In genomic region chr15:7263822-7264221, GRCm38 (mm10) we compare ENCODE assay signal across 8 mouse cellular contexts.
A peak's percentile ranks its signal among the peaks of the same experiment; 100 is the strongest.
DNase-seq lines count a peak whose midpoint lies in the region; ATAC-seq and TF ChIP-seq lines count a peak whose summit lies in the region.

No protein-coding gene starts in this region.

- TF ChIP-seq CTCF in gastrocnemius, adult 2 months (IDR thresholded peaks at IDR 0.05): peak; percentile 96; the same call in 1 of the 2 replicates
- TF ChIP-seq CTCF in spleen, adult 2 months (IDR thresholded peaks at IDR 0.05; ENCODE audit: extremely low read depth, insufficient read depth, insufficient read length, insufficient replicate concordance): peak; percentile 70; the same call in 1 of the 2 replicates

- no peak for ATAC-seq in heart, embryonic 11.5 days (replicated peaks; ENCODE audit: insufficient number of reproducible peaks, low FRiP score, low TSS enrichment)
- peak; percentile 83 for ATAC-seq in intestine, embryonic 15.5 days
- ATAC-seq in midbrain, embryonic 16.5 days: peak; percentile 62

- H3K9me3 ChIP-seq in heart, embryonic 11.5 days (replicated peaks; ENCODE audit: control insufficient read depth, low read length): no peaks in the 10 kb centered on the region; the same call in 1 of the 2 replicates
- no peaks in the 10 kb centered on the region for H3K9me3 ChIP-seq in intestine, embryonic 15.5 days
- no peaks in the 10 kb centered on the region for H3K9me3 ChIP-seq in midbrain, embryonic 16.5 days (replicated peaks; ENCODE audit: control insufficient read depth, low read length, poor library complexity, severe bottlenecking)

- H3K27ac ChIP-seq in heart, embryonic 11.5 days (ENCODE audit: low read depth, low read length): no peak overlapping the region
- no peak overlapping the region for H3K27ac ChIP-seq in gastrocnemius, adult 2 months
- H3K27ac ChIP-seq in intestine, embryonic 15.5 days: no peak overlapping the region
- H3K27ac ChIP-seq in midbrain, embryonic 16.5 days (ENCODE audit: low read length): no peak overlapping the region
- no peak overlapping the region for H3K27ac ChIP-seq in spleen, adult 2 months (ENCODE audit: insufficient read depth, low read length)

- no peaks in the 10 kb centered on the region for H3K27me3 ChIP-seq in heart, embryonic 11.5 days (ENCODE audit: control insufficient read depth, insufficient read depth, low read length)
- H3K27me3 ChIP-seq in intestine, embryonic 15.5 days (replicated peaks): no peaks in the 10 kb centered on the region
- H3K27me3 ChIP-seq in midbrain, embryonic 16.5 days (ENCODE audit: control insufficient read depth, insufficient read depth, low read depth, low read length): no peaks in the 10 kb centered on the region
- no peaks in the 10 kb centered on the region; the same call in 1 of the 2 replicates for H3K27me3 ChIP-seq in spleen, adult 2 months (ENCODE audit: control insufficient read depth, insufficient read depth, low read length)

- intact Hi-C loops in gastrocnemius, adult 2 months (cut with DNase I): no loop called here
- intact Hi-C loops in left cerebral cortex, postnatal 10 days (cut with DNase I): no loop called here

- H3K9ac ChIP-seq in heart, embryonic 11.5 days (ENCODE audit: low read depth, low read length): no peak overlapping the region
- no peak overlapping the region for H3K9ac ChIP-seq in intestine, embryonic 15.5 days
- no peak overlapping the region for H3K9ac ChIP-seq in midbrain, embryonic 16.5 days (ENCODE audit: low read depth, low read length)

- WGBS in heart, embryonic 11.5 days (ENCODE audit: insufficient replicate concordance): 18% methylated on average over 3 of the region's 3 CpGs
- 18% methylated on average over 3 of the region's 3 CpGs for WGBS in intestine, embryonic 15.5 days
- 6% methylated on average over 3 of the region's 3 CpGs for WGBS in midbrain, embryonic 16.5 days
- 20% methylated on average over 3 of the region's 3 CpGs for WGBS in spleen, adult 2 months

- TF ChIP-seq POLR2A in spleen, adult 2 months (IDR thresholded peaks at IDR 0.05; ENCODE audit: low read depth, low read length): no peak

- H3K36me3 ChIP-seq in heart, embryonic 11.5 days (ENCODE audit: control insufficient read depth, insufficient read depth, low read length): no peaks in the 10 kb centered on the region
- no peaks in the 10 kb centered on the region for H3K36me3 ChIP-seq in intestine, embryonic 15.5 days
- H3K36me3 ChIP-seq in midbrain, embryonic 16.5 days (ENCODE audit: control insufficient read depth, insufficient read depth, low read length): no peaks in the 10 kb centered on the region
- H3K36me3 ChIP-seq in spleen, adult 2 months (ENCODE audit: control insufficient read depth, insufficient read depth, low read length): no peaks in the 10 kb centered on the region

- no peak overlapping the region for H3K4me3 ChIP-seq in heart, embryonic 11.5 days (ENCODE audit: low read depth, low read length)
- H3K4me3 ChIP-seq in gastrocnemius, adult 2 months: no peak overlapping the region
- H3K4me3 ChIP-seq in intestine, embryonic 15.5 days (replicated peaks): no peak overlapping the region
- no peak overlapping the region for H3K4me3 ChIP-seq in midbrain, embryonic 16.5 days (ENCODE audit: low read depth, low read length)
- H3K4me3 ChIP-seq in spleen, adult 2 months (ENCODE audit: extremely low read depth, insufficient read depth, insufficient read length): no peak overlapping the region

- H3K4me1 ChIP-seq in heart, embryonic 11.5 days (ENCODE audit: control insufficient read depth, insufficient read depth, low read length): no peaks in the 10 kb centered on the region
- no peaks in the 10 kb centered on the region for H3K4me1 ChIP-seq in intestine, embryonic 15.5 days (replicated peaks)
- H3K4me1 ChIP-seq in midbrain, embryonic 16.5 days (ENCODE audit: control insufficient read depth, insufficient read depth, low read length): no peaks in the 10 kb centered on the region
- H3K4me1 ChIP-seq in spleen, adult 2 months (ENCODE audit: control insufficient read depth, insufficient read depth, insufficient read length): no peaks in the 10 kb centered on the region

- no peak overlapping the region for H3K4me2 ChIP-seq in heart, embryonic 11.5 days
- no peak overlapping the region for H3K4me2 ChIP-seq in intestine, embryonic 15.5 days (replicated peaks)
- H3K4me2 ChIP-seq in midbrain, embryonic 16.5 days (ENCODE audit: low read length): no peak overlapping the region

- DNase-seq in heart, adult 11 months: peak; percentile 97
- peak; percentile 47 to 75 for DNase-seq in cerebellum, postnatal 4 days (ENCODE audit: low spot score in 2 of 2)
- DNase-seq in gastrocnemius, adult 2 months: peak; percentile 86
- DNase-seq in left cerebral cortex, postnatal 10 days (ENCODE audit: extremely low spot score in 1 of 2, low spot score in 2 of 2): peak; percentile 44 to 90
- peak; percentile 4 to 51 for DNase-seq in spleen, adult 2 months (ENCODE audit: low read depth in 1 of 2, low spot score in 2 of 2)

Comparison
In these comparisons a context has a peak if more than half of its experiments do, and no peak if none do; other contexts are left out.
1. DNase-seq: peak in every context shown above with its lines; median percentile 97 in heart, adult 11 months; 86 in gastrocnemius, adult 2 months; 67 in left cerebral cortex, postnatal 10 days; 61 in cerebellum, postnatal 4 days; 28 in spleen, adult 2 months.